Mouse (Mus musculus) liver, postnatal 0 days (tissue): ENCODE data around the gene Utp6.

ENCODE experiments used
- CTCF ChIP-seq: sonication (generic); IDR thresholded peaks from 2 replicates; pipeline ENCODE4 v1.5.1; 2016; ENCODE audit warnings: antibody characterized with exemption, low read depth
- EP300 ChIP-seq: IDR thresholded peaks from 2 replicates; pipeline ENCODE4 v1.6.1; 2016; ENCODE audit warnings: antibody characterized with exemption, low read depth, mild to moderate bottlenecking

GRCm38 (mm10) chr11:79906920-79907319 lies 55.3 kb downstream of the Utp6 start:
- TF ChIP-seq CTCF: no peak
- no peak for TF ChIP-seq EP300
